Mouse (Mus musculus) heart, adult 2 months (tissue): ENCODE results near the gene Rasip1. TPM values are rescaled to one million over a fixed set of nuclear protein-coding genes. Genes with fewer than 3 reads are reported as not detected.

Source experiments
- DNase-seq, 2 experiments: peaks; one replicate each; pipeline ENCODE4 v3.0.0; 2021
- H3K27ac ChIP-seq: fragments of 200-600 bp; 2 replicates; pipeline ENCODE4 v1.8.1; 2022
- H3K27me3 ChIP-seq: fragments of 200-500 bp; 2 replicates; pipeline ENCODE4 v1.6.1; 2012; ENCODE audit warnings: mild to moderate bottlenecking, low read length, inconsistent platforms, mixed read lengths; ENCODE audit not compliant: control insufficient read depth, insufficient read depth
- H3K36me3 ChIP-seq: fragments of 200-500 bp; 2 replicates; pipeline ENCODE4 v1.6.1; 2012; ENCODE audit warnings: low read length, inconsistent platforms; ENCODE audit not compliant: control insufficient read depth, insufficient read depth
- H3K4me1 ChIP-seq: fragments of 200-500 bp; 2 replicates; pipeline ENCODE4 v1.6.1; 2011; ENCODE audit warnings: low read length; ENCODE audit not compliant: control insufficient read depth, insufficient read depth
- H3K4me3 ChIP-seq: fragments of 200-600 bp; 2 replicates; pipeline ENCODE4 v1.8.1; 2022
- H3K79me2 ChIP-seq: fragments of 200-500 bp; replicated peaks from 2 replicates; pipeline ENCODE4 v1.6.1; 2012; ENCODE audit warnings: mild to moderate bottlenecking, inconsistent platforms, low read length, moderate library complexity, mixed read lengths; ENCODE audit not compliant: control insufficient read depth, insufficient read depth
- H3K9ac ChIP-seq: fragments of 200-500 bp; 2 replicates; pipeline ENCODE4 v1.6.1; 2012; ENCODE audit warnings: low read depth, mild to moderate bottlenecking, control low read depth, inconsistent platforms, low read length, mixed read lengths
- CTCF ChIP-seq: fragments of 200-600 bp; IDR thresholded peaks from 2 replicates; pipeline ENCODE4 v1.8.1; 2022; ENCODE audit warnings: antibody characterized with exemption, mild to moderate bottlenecking, moderate library complexity
- EP300 ChIP-seq: fragments of 200-500 bp; IDR thresholded peaks from 2 replicates; pipeline ENCODE4 v1.6.1; 2011; ENCODE audit warnings: low read depth, low read length, control low read depth; ENCODE audit not compliant: insufficient read depth
- POLR2A ChIP-seq: fragments of 200-500 bp; IDR thresholded peaks from 2 replicates; pipeline ENCODE4 v1.6.1; 2011; ENCODE audit warnings: mild to moderate bottlenecking, low read depth, low read length, control low read depth; ENCODE audit not compliant: insufficient read depth
- WGBS: fragments of 180-500 bp; shearing (Covaris S2); methylation state at CpG from one replicate; pipeline ENCODE4 v1.1.7; 2018; 5-methylcytosine and 5-hydroxymethylcytosine counted together
- intact Hi-C: fragments of 180-260 bp; cut with DNase I; formaldehyde crosslinking; loops from one replicate; pipeline ENCODE4 v1.15.1; 2025
- polyA plus RNA-seq: library from polyadenylated mRNA; depleted of rRNA; stranded (reverse); fragments of >200 nt; gene quantifications from 2 replicates; pipeline ENCODE4 v1.2.3, GENCODE M21; 2012
- total RNA-seq, 2 experiments: library from RNA; stranded (reverse); gene quantifications; 2 replicates each; pipeline ENCODE4 v1.2.3; 2021

The Rasip1 gene
- total and polyA plus RNA-seq, 3 experiments: 25.0 to 30.5 (median 25.5) TPM

GRCm38 (mm10) chr7:45597527-45597926, 29.8 kb upstream of the Rasip1 start:
- H3K4me1 ChIP-seq: no peaks in the 10 kb centered on the region
- TF ChIP-seq POLR2A (no peak), EP300 (no peak), CTCF (no peak)
- H3K27me3 ChIP-seq: no peaks in the 10 kb centered on the region
- intact Hi-C loops: loop anchor here (2.0 kb wide), 1 partner anchor 15 kb away; no protein-coding TSS in a partner anchor
- H3K79me2 ChIP-seq: no peaks in the 10 kb centered on the region
- DNase-seq: no peak
- no peaks in the 10 kb centered on the region for H3K36me3 ChIP-seq
- no peak overlapping the region for H3K9ac ChIP-seq
- no peak overlapping the region for H3K4me3 ChIP-seq
- no peak overlapping the region for H3K27ac ChIP-seq
- 94% methylated on average over 6 of the region's 6 CpGs for WGBS

DNA sequence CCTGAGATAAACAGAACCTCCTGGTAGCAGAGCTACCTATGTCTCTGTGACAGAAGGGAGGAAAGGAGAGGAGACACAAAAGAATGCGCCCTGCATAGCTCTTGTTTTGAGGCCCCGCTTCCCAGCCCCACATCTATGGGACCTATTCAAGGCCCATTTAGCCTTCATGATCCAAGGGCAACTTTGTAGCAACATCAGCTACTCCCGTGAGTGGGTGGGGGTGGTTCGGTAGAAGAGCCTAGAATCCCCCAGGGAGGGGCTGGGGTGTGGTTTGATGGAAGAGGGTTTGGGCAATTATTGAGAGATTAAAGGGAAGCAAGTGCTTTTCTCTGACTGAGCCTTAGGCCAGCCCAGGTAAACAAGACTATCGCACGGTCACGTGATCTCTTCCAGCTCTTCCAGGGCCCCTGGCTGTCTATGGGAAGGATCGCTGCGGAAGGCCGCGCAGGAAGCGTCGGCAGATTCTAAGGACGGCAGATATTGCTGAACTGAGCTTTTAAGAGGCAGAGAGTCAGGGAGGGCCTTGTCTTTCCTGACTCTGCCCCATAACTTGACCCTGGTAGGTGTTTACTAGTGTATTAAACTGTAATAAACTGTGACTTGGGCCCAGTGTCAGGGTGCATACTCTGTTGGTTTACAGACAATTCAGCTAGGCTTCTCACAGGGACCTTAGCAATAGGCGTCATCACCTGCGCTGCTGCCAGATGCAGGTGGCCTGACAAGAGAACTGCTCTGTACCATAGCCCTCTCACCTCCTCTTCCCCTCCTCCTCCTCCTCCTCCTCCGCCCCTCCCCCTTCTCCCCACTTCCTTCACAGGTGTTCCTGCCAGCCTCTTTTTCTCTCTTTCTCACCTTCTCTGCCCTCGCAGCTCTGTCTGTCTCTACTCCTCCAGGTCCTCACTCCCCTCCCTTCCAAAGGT, 28.1 kb upstream of the Rasip1 start:
- no peak overlapping the region for H3K27ac ChIP-seq
- no peaks in the 10 kb centered on the region for H3K36me3 ChIP-seq
- TF ChIP-seq POLR2A: no peak
- no peak for TF ChIP-seq CTCF
- 52% methylated on average over 18 of the region's 18 CpGs for WGBS
- no peak overlapping the region for H3K9ac ChIP-seq
- no peak overlapping the region for H3K4me3 ChIP-seq
- no peaks in the 10 kb centered on the region for H3K4me1 ChIP-seq
- no peak for DNase-seq
- no peaks in the 10 kb centered on the region for H3K27me3 ChIP-seq
- intact Hi-C loops: no loop called here
- no peaks in the 10 kb centered on the region for H3K79me2 ChIP-seq

- no peak overlapping the region for H3K9ac ChIP-seq
- H3K4me1 ChIP-seq: no peaks in the 10 kb centered on the region
- no peaks in the 10 kb centered on the region for H3K36me3 ChIP-seq
- H3K27ac ChIP-seq: no peak overlapping the region
- TF ChIP-seq POLR2A: no peak
- TF ChIP-seq CTCF: no peak
- no peak for TF ChIP-seq EP300
- H3K4me3 ChIP-seq: no peak overlapping the region
- no peaks in the 10 kb centered on the region for H3K79me2 ChIP-seq
- DNase-seq: no peak
- intact Hi-C loops: no loop called here
- WGBS: 57% methylated on average over 9 of the region's 9 CpGs
- no peaks in the 10 kb centered on the region for H3K27me3 ChIP-seq
These were observed 21.5 kb upstream of the Rasip1 start for GRCm38 (mm10) chr7:45605704-45606289.

DNA sequence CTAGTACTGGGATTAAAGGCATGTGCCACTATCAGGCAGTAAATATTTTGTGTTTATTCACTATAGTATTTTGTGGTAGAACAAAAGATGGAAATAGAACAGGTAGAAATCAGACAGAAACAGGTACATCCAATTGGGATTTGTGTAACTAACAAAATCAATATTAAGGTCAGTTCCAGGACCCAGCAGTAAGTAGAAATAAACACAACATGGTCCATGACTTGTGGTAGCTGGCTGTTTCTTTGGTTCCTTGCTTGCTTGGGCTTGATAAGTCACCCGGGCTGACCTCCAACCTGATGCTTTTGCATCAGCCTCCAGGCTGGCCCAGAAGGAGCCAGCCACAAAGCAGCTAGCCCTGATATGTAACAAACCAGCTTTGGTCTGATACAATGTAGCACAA, 17.8 kb upstream of the Rasip1 start:
- no peaks in the 10 kb centered on the region for H3K27me3 ChIP-seq
- no peak for DNase-seq
- H3K79me2 ChIP-seq: no peaks in the 10 kb centered on the region
- no peak overlapping the region for H3K4me3 ChIP-seq
- 74% methylated on average over 1 of the region's 1 CpGs for WGBS
- H3K9ac ChIP-seq: no peak overlapping the region
- H3K36me3 ChIP-seq: no peaks in the 10 kb centered on the region
- H3K27ac ChIP-seq: no peak overlapping the region
- no peaks in the 10 kb centered on the region for H3K4me1 ChIP-seq
- intact Hi-C loops: no loop called here
- TF ChIP-seq POLR2A: no peak

DNA sequence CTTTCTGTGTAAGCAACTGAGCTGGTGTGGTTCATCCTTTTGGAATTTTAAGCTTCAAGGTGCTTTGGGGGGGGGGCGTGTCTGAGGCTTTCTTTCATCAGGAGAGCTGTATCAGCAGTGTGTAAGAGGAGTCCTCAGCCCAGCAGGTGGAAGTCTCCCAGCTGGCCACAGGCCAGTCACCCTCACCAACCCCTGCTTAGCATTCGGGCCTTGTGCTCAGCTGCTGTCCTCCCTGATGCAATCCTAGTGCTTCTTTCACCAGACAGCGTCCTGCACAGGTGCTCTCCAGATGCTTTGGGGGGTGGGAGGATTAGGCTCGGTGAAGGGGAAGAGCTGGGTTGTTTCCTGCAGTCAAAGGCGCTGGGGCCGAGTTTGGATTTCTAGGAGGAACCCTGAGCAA, 11.0 kb upstream of the Rasip1 start:
- no peak for TF ChIP-seq CTCF
- no peak for TF ChIP-seq POLR2A
- H3K4me3 ChIP-seq: no peak overlapping the region
- H3K36me3 ChIP-seq: no peaks in the 10 kb centered on the region
- no peaks in the 10 kb centered on the region for H3K79me2 ChIP-seq
- WGBS: 51% methylated on average over 6 of the region's 6 CpGs
- no peak overlapping the region for H3K27ac ChIP-seq
- peak in 1 of 2 experiments; percentile 28 for DNase-seq
- no peaks in the 10 kb centered on the region for H3K27me3 ChIP-seq
- no peak overlapping the region for H3K9ac ChIP-seq
- no peaks in the 10 kb centered on the region; the same call in 1 of the 2 replicates for H3K4me1 ChIP-seq
- intact Hi-C loops: no loop called here

GRCm38 (mm10) chr7:45617042-45617695, 10.1 kb upstream of the Rasip1 start, which contains the start of gene Fut1:
Gene Fut1, plus strand, starts transcription at chr7:45617289.
- Histone ChIP-seq H3K4me3 (no peak within 1 kb of the TSS), H3K79me2 (no peaks in the 10 kb centered on the region), H3K36me3 (no peaks in the 10 kb centered on the region), H3K4me1 (no peaks in the 10 kb centered on the region; the same call in 1 of the 2 replicates), H3K9ac (no peak within 1 kb of the TSS), H3K27me3 (no peaks in the 10 kb centered on the region), H3K27ac (no peak within 1 kb of the TSS)
- TF ChIP-seq POLR2A (no peak), CTCF (no peak)
- 20% methylated on average over 31 of the region's 31 CpGs for WGBS
- intact Hi-C loops: no loop called here
- no peak for DNase-seq
